Mouse (Mus musculus) olfactory bulb, adult 2 months (tissue): Measurements from ENCODE around the gene Rftn2. TPM values are rescaled to one million over a fixed set of nuclear protein-coding genes. Genes with fewer than 3 reads are reported as not detected.
A peak's percentile ranks its signal among the peaks of the same experiment; 100 is the strongest.

Source experiments
- H3K27ac ChIP-seq: fragments of 200-500 bp; 2 replicates; pipeline ENCODE4 v1.5.1; 2012; ENCODE audit warnings: low read depth, low read length; ENCODE audit not compliant: insufficient read depth
- H3K4me1 ChIP-seq: fragments of 200-500 bp; 2 replicates; pipeline ENCODE4 v1.6.1; 2012; ENCODE audit warnings: low read length; ENCODE audit not compliant: control insufficient read depth, insufficient read depth
- H3K4me3 ChIP-seq: fragments of 200-500 bp; 2 replicates; pipeline ENCODE4 v1.5.1; 2012; ENCODE audit warnings: mild to moderate bottlenecking, low read depth, low read length, moderate library complexity; ENCODE audit not compliant: insufficient read depth
- CTCF ChIP-seq: fragments of 200-500 bp; IDR thresholded peaks from 2 replicates; pipeline ENCODE4 v1.5.1; 2012; ENCODE audit warnings: low read depth, mild to moderate bottlenecking, low read length, moderate library complexity; ENCODE audit not compliant: insufficient read depth
- POLR2A ChIP-seq: fragments of 200-500 bp; IDR thresholded peaks from 2 replicates; pipeline ENCODE4 v1.6.1; 2012; ENCODE audit warnings: mild to moderate bottlenecking, low read depth, low read length, moderate library complexity; ENCODE audit not compliant: insufficient read depth
- WGBS: fragments of 180-500 bp; shearing (Covaris S2); methylation state at CpG from one replicate; pipeline ENCODE4 v1.1.7; 2018; 5-methylcytosine and 5-hydroxymethylcytosine counted together
- polyA plus RNA-seq: library from polyadenylated mRNA; stranded (reverse); fragments of >200 nt; gene quantifications from 2 replicates; pipeline ENCODE4 v1.2.4, GENCODE M21; 2012; ENCODE audit warnings: low replicate concordance; ENCODE audit not compliant: missing spikeins, insufficient read depth, insufficient read length

Rftn2 gene
- polyA plus RNA-seq, 1 experiment = not detected

DNA sequence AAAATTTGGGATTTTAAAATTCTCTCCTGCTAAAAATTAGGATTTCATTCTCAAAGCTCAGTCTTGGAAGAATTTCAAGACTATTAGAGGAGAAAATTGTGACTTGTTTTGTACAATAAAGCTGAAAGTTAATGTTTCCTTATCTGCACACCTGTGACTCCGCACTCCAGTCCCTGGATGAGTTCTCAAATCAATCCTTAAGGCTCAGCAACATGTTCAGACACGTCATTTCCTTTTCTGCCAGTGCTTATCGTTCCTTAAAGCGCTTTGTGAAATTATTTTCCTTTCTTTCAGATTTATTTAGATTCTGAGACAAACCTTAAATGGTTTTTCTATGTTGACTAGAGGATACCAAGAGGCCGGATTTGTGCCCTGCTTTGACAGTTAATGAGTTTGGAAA, 9.9 kb upstream of the Rftn2 start:
- Histone ChIP-seq H3K27ac (no peak overlapping the region), H3K4me1 (peaks cover 4% of the 10 kb centered on the region), H3K4me3 (no peak overlapping the region; the same call in 1 of the 2 replicates)
- no peak for TF ChIP-seq POLR2A
- no peak for TF ChIP-seq CTCF
- WGBS = 26% methylated on average over 5 of the region's 5 CpGs

DNA sequence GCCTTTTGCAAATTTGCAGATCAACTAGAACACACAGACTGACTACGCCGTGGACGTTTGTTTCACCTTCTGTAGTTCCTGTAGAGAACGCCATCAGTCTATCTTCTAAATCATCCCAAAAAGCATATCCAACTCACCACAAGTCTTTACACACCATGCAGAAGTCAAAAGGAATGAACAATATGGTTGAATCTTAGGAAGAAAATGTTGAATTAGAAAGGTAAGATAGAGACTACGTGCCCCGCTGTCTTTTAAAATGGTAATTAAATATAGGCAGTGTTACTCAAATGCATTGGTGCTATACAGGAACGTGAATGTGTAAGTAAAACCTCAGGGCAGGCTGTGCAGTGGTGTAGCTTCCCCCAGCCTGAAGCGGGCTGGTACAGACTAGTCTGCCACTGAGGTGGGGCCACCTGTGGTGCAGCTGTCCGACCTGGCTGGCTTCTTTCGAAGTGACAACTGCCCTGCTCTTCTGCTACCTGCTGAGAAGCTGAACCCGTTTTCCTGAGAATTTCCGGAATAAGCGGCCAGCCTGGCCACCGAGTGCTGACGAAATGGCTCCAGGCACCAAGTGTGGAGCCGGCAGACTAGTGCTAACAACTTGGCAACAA, 8.4 kb upstream of the Rftn2 start:
- Histone ChIP-seq H3K4me1 (peaks cover 4% of the 10 kb centered on the region), H3K4me3 (no peak overlapping the region), H3K27ac (no peak overlapping the region)
- TF ChIP-seq CTCF (no peak), POLR2A (no peak)
- 66% methylated on average over 16 of the region's 16 CpGs for WGBS

DNA sequence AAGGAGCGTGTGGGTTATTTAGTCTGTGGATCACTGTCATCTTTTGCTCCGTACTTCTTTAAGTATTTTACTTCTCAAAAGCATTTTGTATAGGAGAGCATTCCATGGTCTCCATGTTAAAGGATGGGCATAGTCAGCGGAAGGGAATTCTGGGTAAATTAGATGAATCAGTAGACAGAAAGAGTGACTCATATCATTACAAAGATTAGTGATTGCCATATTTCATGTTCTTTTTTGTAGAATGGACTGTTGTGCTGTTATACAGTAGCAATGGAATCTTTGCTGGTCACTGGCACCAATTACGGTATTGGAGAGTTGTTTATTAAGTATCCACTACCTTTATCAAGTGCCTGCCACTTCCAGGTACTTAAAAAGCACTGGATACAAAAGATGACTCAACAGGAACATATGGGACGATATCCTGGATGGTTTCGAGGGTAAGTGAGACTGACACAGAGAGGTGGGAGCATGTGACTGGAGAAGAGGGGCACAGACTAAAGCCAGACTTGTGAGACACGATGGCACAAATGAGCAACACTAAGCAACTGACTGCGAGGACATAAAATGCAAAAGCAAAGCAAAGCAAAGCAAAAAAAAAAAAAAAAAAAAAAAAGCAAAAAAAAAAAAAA, 1.8 kb upstream of the Rftn2 start:
- Histone ChIP-seq H3K4me1 (0 out of 2 replicates have a peak, but pooled peaks cover 3% of the 10 kb centered on the region), H3K4me3 (no peak overlapping the region), H3K27ac (no peak overlapping the region)
- 91% methylated on average over 8 of the region's 8 CpGs for WGBS
- TF ChIP-seq POLR2A (no peak), CTCF (no peak)

DNA sequence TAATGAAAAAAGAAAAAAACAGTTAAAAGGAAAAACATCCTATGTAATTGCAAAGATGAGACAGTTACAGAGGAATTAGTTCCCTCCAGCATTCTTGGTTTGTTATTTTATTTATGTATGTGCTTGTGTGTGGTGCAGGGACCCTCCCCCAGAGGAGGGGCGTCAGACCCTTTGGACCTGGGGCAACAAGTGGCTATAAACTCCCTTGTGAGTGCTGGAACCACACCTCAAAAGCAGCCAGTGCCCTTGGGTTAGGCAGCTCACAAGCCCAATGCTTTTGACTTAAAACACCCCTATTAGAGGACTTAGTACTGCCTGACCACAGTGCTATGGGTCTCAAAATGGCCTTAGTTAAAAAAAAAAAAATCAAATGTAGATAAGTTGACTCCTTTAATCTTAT, 794 bp upstream of the Rftn2 start:
- WGBS = 28% methylated on average over 1 of the region's 1 CpGs
- 0 out of 2 replicates have a peak, but pooled peaks cover 3% of the 10 kb centered on the region for H3K4me1 ChIP-seq
- H3K27ac ChIP-seq = no peak overlapping the region
- H3K4me3 ChIP-seq = no peak overlapping the region
- TF ChIP-seq POLR2A = no peak
- TF ChIP-seq CTCF = no peak

DNA sequence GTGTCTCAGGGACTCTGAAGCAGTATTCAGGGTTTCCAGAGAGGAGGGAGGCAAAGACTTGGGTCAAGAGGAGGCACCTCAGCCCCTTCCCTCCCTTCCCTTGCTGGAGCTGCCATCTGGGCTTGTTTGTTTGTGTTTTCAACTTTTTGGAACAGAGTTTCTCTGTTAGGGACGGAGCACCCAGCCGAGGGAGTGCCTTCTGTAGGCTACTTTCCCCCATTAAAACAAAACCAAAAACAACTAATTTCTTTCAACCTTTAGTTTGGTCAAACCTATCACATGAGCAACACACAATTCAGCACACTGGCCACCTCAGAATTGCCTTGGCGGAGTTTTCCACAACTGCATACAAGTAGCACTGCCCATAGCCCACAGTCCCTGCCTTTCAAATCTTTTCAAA, 1.2 kb downstream of the Rftn2 start:
- TF ChIP-seq CTCF (no peak), POLR2A (no peak)
- peaks cover 7% of the 10 kb centered on the region; the same call in 1 of the 2 replicates for H3K4me1 ChIP-seq
- 69% methylated on average over 3 of the region's 3 CpGs for WGBS
- H3K4me3 ChIP-seq = peak overlapping the region; percentile 23; the same call in 1 of the 2 replicates
- H3K27ac ChIP-seq = no peak overlapping the region

DNA sequence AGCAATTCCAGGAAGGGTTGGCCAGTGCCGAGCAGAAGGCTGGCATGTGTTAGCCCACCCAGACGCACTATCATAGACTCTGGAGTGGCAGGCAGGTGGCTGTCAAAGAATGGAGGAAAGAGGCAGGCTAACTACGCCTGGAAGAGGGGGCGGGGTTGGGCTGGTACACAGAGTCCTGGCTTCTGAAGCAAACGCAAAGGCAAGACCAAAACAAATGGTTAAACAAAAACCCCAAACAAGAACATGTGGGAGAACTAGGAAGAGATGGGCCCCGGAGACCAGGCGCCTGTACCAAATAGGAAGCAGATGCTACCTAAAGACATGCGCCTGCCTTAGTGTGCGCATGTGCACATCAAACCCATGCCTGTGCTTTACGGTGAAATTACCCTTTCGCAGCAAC, 2.5 kb downstream of the Rftn2 start:
- no peak overlapping the region for H3K4me3 ChIP-seq

DNA sequence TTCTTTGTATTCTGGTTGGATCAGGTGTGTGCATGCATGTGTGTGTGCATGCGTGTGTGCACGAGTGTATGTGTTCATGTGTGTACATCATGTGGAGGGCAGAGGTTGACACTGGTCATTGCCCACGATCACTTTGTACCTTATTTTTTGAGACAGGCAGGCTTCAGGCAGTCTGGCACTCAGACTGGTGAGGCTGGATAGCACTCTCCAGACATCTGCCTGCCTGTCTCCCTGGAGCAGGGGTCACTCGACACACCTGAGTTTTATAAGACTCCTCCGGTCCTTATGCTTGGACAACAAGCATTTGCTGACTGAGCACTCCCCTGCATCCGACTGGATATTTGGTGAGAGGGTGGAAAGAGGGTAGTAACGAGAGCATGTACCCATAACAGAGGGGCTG, 3.6 kb downstream of the Rftn2 start:
- 86% methylated on average over 7 of the region's 7 CpGs for WGBS
- no peak overlapping the region for H3K27ac ChIP-seq
- H3K4me3 ChIP-seq = no peak overlapping the region
- TF ChIP-seq CTCF (no peak), POLR2A (no peak)
- peaks cover 7% of the 10 kb centered on the region; the same call in 1 of the 2 replicates for H3K4me1 ChIP-seq

More for the DNA sequence above, 2.5 kb downstream of the Rftn2 start:
- TF ChIP-seq POLR2A = no peak
- TF ChIP-seq CTCF = no peak
- H3K27ac ChIP-seq = peak overlapping the region; percentile 12; the same call in 1 of the 2 replicates
- H3K4me1 ChIP-seq = peaks cover 7% of the 10 kb centered on the region; the same call in 1 of the 2 replicates
- 35% methylated on average over 11 of the region's 11 CpGs for WGBS

DNA sequence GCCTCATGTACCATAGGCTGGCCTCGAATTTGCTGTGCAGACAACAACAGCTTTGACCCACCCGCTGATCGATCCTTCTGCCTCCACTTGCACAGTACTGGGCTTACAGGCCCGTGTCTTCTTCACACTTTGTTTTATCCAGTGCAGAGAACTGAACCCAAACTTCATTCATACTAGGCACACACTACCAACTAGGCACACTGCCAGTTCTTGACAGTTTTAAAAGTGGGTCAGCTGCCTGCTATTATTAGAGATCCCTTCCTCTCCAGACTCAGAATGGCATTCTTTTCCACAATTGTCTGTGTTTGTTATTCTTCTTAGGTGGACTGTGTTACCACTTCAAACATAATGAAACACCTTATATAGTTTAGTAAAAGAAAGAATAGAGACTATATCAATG, 5.2 kb downstream of the Rftn2 start:
- no peak for TF ChIP-seq CTCF
- TF ChIP-seq POLR2A = no peak
- 54% methylated on average over 4 of the region's 4 CpGs for WGBS
- H3K27ac ChIP-seq = no peak overlapping the region

DNA sequence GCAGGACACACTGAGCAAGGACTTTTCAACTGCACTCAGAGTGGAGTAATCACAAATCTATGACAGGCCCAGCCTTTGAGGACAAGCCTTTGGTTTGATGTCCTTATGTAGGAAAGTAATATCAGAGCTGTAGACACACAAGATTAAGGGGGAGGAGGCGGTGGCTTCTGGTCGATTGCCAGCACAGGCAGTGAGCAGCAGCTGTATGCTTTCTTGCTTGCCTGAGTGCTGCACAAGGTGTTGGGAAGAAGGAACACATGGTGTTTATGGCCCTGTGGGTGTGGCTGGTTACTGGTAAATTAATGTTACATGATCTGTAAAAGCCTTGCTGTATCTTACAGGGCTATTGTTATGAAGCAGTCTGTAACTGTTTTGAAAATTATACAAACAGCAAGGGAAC, 9.4 kb downstream of the Rftn2 start:
- Histone ChIP-seq H3K4me3 (no peak overlapping the region), H3K4me1 (peaks cover 7% of the 10 kb centered on the region; the same call in 1 of the 2 replicates), H3K27ac (no peak overlapping the region)
- no peak for TF ChIP-seq POLR2A
- WGBS = 44% methylated on average over 2 of the region's 2 CpGs

More for the DNA sequence above, 5.2 kb downstream of the Rftn2 start:
- H3K4me1 ChIP-seq = peaks cover 6% of the 10 kb centered on the region; the same call in 1 of the 2 replicates
- H3K4me3 ChIP-seq = no peak overlapping the region
